Mouse (Mus musculus) liver, embryonic 14.5 days (tissue): ENCODE measurements at regions not wholly inside any gene's neighbourhood (a gene's known extent, or its start where the extent isn't known, plus 50 kb on each side); places are given as distances from the start of the nearest gene placed in this dataset.
"Not testable (repeated sequence)": the region's sequence is repeated elsewhere in the genome, so short reads cannot be mapped to it uniquely, and the experiment has no call there.

ENCODE experiments used
- ATAC-seq: fragments of 200-750 bp; cut with Nextera tagmentation; 2 replicates; pipeline ENCODE4 v1.8.0; 2017; ENCODE audit warnings: moderate number of reproducible peaks, mild to moderate bottlenecking, moderate library complexity; ENCODE audit not compliant: insufficient read depth
- DNase-seq, 3 experiments: peaks; one replicate each; pipeline ENCODE4 v3.0.0-alpha.2; 2012 to 2013; ENCODE audit warnings: low read depth in 3 of 3, low spot score in 3 of 3
- H3K27ac ChIP-seq: fragments of 300-500 bp; sonication (generic); 2 replicates; pipeline ENCODE4 v1.5.1; 2014; ENCODE audit warnings: moderate library complexity, mild to moderate bottlenecking, control low read depth, inconsistent platforms
- H3K27me3 ChIP-seq: fragments of 300-500 bp; sonication (generic); 2 replicates; pipeline ENCODE4 v1.6.1; 2014; ENCODE audit warnings: mild to moderate bottlenecking, low read length, moderate library complexity; ENCODE audit not compliant: control insufficient read depth, insufficient read depth
- H3K36me3 ChIP-seq: fragments of 300-500 bp; sonication (generic); replicated peaks from 2 replicates; pipeline ENCODE4 v1.6.1; 2014; ENCODE audit warnings: low read depth; ENCODE audit not compliant: control insufficient read depth, insufficient read depth
- H3K4me1 ChIP-seq, 2 experiments: fragments of 200-500 bp in 1 of 2; fragments of 300-500 bp in 1 of 2; sonication (generic) in 1 of 2; replicated peaks; 2 replicates each; pipeline ENCODE4 v1.6.1; 2012 to 2014; ENCODE audit warnings: antibody characterized with exemption in 1 of 2, inconsistent platforms in 1 of 2, low read length in 1 of 2; ENCODE audit not compliant: control insufficient read depth in 2 of 2, insufficient read depth in 2 of 2
- H3K4me2 ChIP-seq: fragments of 300-500 bp; sonication (generic); 2 replicates; pipeline ENCODE4 v1.6.1; 2014; ENCODE audit warnings: low read depth, mild to moderate bottlenecking, control low read depth, moderate library complexity
- H3K4me3 ChIP-seq, 2 experiments: fragments of 200-500 bp in 1 of 2; fragments of 300-500 bp in 1 of 2; sonication (generic) in 1 of 2; 2 replicates each; pipeline ENCODE4 v1.5.1; 2012 to 2014; ENCODE audit warnings: low read depth in 2 of 2, low read length in 2 of 2, mild to moderate bottlenecking in 2 of 2, control low read depth in 1 of 2, inconsistent platforms in 1 of 2, moderate library complexity in 1 of 2; ENCODE audit not compliant: insufficient read depth in 1 of 2
- H3K9ac ChIP-seq: fragments of 300-500 bp; sonication (generic); replicated peaks from 2 replicates; pipeline ENCODE4 v1.6.1; 2014; ENCODE audit warnings: mild to moderate bottlenecking, control low read depth, moderate library complexity
- H3K9me3 ChIP-seq: fragments of 300-500 bp; sonication (generic); 2 replicates; pipeline ENCODE4 v1.6.1; 2016; ENCODE audit warnings: low read length, mixed read lengths; ENCODE audit not compliant: control insufficient read depth
- CTCF ChIP-seq: IDR thresholded peaks from 2 replicates; pipeline ENCODE4 v1.5.1; 2016; ENCODE audit warnings: antibody characterized with exemption, low read depth, control low read depth
- EP300 ChIP-seq: IDR thresholded peaks from 2 replicates; pipeline ENCODE4 v1.6.1; 2016; ENCODE audit warnings: antibody characterized with exemption, low read depth
- WGBS: fragments of 180-500 bp; shearing (Covaris S2); extraction: QIAGEN DNeasy Blood & Tissue Kit; methylation state at CpG from one replicate; pipeline ENCODE4 v1.1.7; 2014; ENCODE audit not compliant: insufficient replicate concordance; 5-methylcytosine and 5-hydroxymethylcytosine counted together

DNA sequence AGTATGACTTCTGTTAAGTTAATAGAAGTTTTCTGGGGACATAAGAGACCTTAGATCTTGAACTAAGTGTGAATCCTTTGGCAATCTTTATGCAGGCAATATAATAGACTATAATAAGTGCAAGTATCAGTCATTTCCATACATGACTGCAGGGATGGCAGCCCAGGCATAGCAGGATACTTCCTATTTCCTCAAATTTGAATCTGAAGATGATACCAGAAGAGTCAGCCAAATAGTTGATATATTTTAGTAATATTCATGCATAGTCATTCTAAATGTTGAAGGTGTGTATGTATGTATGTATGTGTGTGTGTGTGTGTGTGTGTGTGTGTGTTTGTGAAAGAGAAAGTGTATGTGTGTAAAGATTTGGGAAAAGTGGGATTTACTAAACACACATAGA is 64.3 kb downstream of the Prl2c2 start:
- H3K4me1 ChIP-seq, ATAC-seq, H3K9me3 ChIP-seq, H3K36me3 ChIP-seq, DNase-seq, H3K4me2 ChIP-seq, H3K4me3 ChIP-seq, H3K27me3 ChIP-seq, H3K9ac ChIP-seq, H3K27ac ChIP-seq: not testable (repeated sequence)

DNA sequence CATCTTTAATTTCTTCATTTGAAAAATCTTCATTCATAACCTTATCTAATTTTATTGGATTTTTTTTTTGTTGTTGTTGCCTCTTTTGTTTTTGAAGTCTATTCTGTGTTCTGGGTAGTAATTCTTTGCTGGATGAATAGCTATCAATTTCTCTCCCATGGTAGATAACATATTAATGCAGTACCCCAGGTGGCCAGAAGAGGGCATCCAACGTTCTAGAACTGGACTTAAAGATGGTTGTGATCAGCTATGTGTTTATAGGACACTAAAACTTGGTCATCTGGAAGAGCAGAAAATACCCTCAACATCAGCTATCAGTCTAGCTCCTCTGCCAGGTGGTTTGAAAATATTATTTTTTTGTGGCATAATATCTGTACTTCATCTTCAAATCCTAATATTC is 70.1 kb downstream of the Prl2c2 start:
- not testable (repeated sequence) for H3K9me3 ChIP-seq, ATAC-seq, H3K36me3 ChIP-seq, H3K27ac ChIP-seq, H3K27me3 ChIP-seq, H3K4me2 ChIP-seq, H3K4me1 ChIP-seq, H3K4me3 ChIP-seq, H3K9ac ChIP-seq, DNase-seq
- WGBS: 1% methylated on average over 1 of the region's 1 CpGs
- TF ChIP-seq CTCF: peak; percentile 50; the same call in 1 of the 2 replicates

DNA sequence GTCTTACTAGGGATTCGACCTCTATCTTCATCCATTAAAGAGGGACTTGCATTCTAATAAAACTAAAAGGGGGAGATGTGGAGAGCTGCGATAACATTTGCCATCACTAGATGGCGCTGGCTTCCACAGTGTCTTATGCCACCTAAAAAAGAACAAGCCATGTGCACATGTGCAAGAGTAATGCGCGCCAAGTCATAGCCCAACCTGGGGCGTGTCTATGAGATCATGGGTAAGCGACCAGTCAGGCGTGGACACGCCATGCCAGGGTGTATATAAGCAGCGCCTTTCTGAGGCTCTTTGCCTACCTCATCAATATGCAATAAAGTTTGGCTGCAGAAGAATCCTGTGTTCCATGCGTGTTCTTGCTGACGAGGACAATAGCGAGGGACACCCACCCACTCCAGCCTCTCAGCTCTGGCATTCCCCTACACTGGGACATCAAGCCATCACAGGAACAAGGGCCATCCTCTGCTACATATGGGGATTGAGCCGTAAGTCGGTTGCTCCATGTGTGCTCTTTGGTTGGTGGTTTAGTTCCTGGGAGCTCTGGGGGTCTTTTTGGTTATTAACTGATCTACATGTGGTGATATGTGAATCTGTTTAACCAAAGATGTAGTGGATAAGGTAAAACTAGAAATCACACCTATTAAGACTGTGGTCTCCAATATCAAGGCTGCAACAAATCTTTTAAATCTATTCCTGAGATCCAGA is 73.1 kb downstream of the Prl2c2 start:
- H3K4me3 ChIP-seq, H3K4me2 ChIP-seq, H3K27me3 ChIP-seq, H3K36me3 ChIP-seq, H3K27ac ChIP-seq, H3K9ac ChIP-seq, DNase-seq, H3K4me1 ChIP-seq: not testable (repeated sequence)
- WGBS: 70% methylated on average over 15 of the region's 15 CpGs
- TF ChIP-seq CTCF: peak; percentile 56
- peaks cover 20% of the 10 kb centered on the region for H3K9me3 ChIP-seq
- ATAC-seq: peak; percentile 31; the same call in 1 of the 2 replicates

DNA sequence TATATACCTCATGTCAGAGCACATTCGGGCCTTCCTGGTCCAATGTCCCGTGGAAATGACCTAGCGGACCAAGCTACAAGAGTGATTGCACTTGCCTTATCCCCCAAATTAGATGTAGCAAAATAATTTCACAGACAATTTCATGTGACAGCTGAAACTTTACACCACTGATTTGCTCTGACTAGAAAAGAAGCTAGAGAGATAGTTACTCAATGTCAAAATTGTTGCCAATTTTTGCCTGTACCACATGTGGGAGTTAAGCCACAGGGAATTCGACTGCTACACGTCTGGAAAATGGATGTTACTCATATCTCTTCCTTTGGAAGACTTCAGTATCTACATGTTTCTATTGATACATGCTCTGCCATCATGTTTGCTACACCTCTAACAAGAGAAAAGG is 74.6 kb downstream of the Prl2c2 start:
- H3K36me3 ChIP-seq: no peaks in the 10 kb centered on the region
- peaks cover 34% of the 10 kb centered on the region for H3K9me3 ChIP-seq
- H3K9ac ChIP-seq: no peak overlapping the region
- no peak overlapping the region for H3K4me3 ChIP-seq
- no peak for TF ChIP-seq CTCF
- no peak for TF ChIP-seq EP300
- no peak overlapping the region for H3K27ac ChIP-seq
- no peaks in the 10 kb centered on the region for H3K4me1 ChIP-seq
- ATAC-seq: no peak
- H3K4me2 ChIP-seq: no peak overlapping the region
- WGBS: 66% methylated on average over 5 of the region's 5 CpGs
- DNase-seq: no peak
- H3K27me3 ChIP-seq: no peaks in the 10 kb centered on the region

DNA sequence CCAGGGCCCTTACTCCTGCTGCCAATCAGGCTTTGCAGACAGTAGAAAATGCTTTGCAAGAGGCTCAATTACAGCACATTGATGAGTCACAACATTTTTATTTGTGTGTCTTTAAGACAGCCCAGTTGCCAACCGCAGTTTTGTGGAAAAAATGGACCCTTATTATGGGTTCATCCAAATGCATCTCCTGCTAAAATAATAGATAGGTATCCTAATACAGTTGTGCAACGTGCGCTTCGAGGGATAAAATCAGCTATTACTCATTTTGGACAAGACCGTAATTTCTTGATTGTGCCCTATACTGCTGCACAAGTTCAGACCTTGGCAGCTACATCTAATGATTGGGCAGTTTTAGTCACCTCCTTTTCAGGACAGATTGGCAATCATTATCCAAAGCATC is 75.4 kb downstream of the Prl2c2 start:
- no peak overlapping the region for H3K9ac ChIP-seq
- no peak overlapping the region for H3K4me2 ChIP-seq
- DNase-seq (no peak), ATAC-seq (no peak)
- H3K4me3 ChIP-seq: no peak overlapping the region
- TF ChIP-seq EP300: no peak
- WGBS: 72% methylated on average over 5 of the region's 5 CpGs
- no peak overlapping the region for H3K27ac ChIP-seq
- H3K9me3 ChIP-seq: peaks cover 35% of the 10 kb centered on the region
- H3K36me3 ChIP-seq: no peaks in the 10 kb centered on the region
- H3K27me3 ChIP-seq: no peaks in the 10 kb centered on the region
- H3K4me1 ChIP-seq: no peaks in the 10 kb centered on the region
